Mouse (Mus musculus): ENCODE measurements around the gene Sla2. TPM values are rescaled to one million over a fixed set of nuclear protein-coding genes. Genes with fewer than 3 reads are reported as not detected.
"Not testable (repeated sequence)": the region's sequence is repeated elsewhere in the genome, so short reads cannot be mapped to it uniquely, and the experiment has no call there.

The Sla2 gene
- polyA plus RNA-seq, 1 experiment from 2014 or later = 0.40 TPM

DNA sequence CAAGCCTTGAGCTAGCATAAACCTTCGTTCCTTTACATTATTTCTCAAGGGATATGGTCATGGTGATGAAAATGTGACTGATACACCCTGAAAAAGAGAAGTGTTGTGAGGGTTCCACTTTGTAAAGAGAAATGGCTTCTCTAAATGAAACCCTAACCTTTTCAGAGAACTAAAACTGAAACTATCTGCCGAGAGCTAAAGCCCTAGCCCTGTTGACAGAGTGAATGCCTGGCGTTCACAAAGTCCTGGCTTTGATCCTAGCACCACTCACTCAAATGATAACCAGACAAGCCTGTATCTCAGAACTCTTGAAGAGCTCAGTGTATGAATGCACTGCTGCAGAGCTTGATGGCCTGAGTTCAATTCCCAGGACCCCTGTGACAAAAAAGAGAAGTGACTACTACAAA lies 29.6 kb downstream of the Sla2 start:
- H3K4me3 ChIP-seq (ENCODE audit: low read depth, low read length) = no peak overlapping the region
- 61% methylated on average over 3 of the region's 3 CpGs for WGBS

GRCm38 (mm10) chr2:156856311-156856710 lies 30.7 kb downstream of the Sla2 start:
- H3K4me3 ChIP-seq (ENCODE audit: low read depth, low read length) = no peak overlapping the region
- no peak overlapping the region for H3K27ac ChIP-seq (ENCODE audit: low read depth, low read length)
- no peaks in the 10 kb centered on the region for H3K9me3 ChIP-seq (ENCODE audit: control insufficient read depth)
- H3K4me1 ChIP-seq (replicated peaks; ENCODE audit: control insufficient read depth, insufficient read depth, low read length) = 0 out of 2 replicates have a peak, but pooled peaks cover 5% of the 10 kb centered on the region
- WGBS = 91% methylated on average over 1 of the region's 1 CpGs
- no peak for ATAC-seq
- no peak for TF ChIP-seq CTCF (IDR thresholded peaks at IDR 0.05; ENCODE audit: low read depth)
- no peaks in the 10 kb centered on the region for H3K27me3 ChIP-seq (replicated peaks; ENCODE audit: control insufficient read depth, insufficient read depth, low read length)
- no peak overlapping the region for H3K4me2 ChIP-seq (replicated peaks; ENCODE audit: low read depth)
- H3K9ac ChIP-seq (ENCODE audit: low read depth, low read length) = no peak overlapping the region
- peaks cover 6% of the 10 kb centered on the region; the same call in 1 of the 2 replicates for H3K36me3 ChIP-seq (ENCODE audit: control insufficient read depth, insufficient read depth)

More for the DNA sequence above, 29.6 kb downstream of the Sla2 start:
- Histone ChIP-seq H3K4me2 (replicated peaks; ENCODE audit: low read depth) (no peak overlapping the region), H3K4me1 (replicated peaks; ENCODE audit: control insufficient read depth, insufficient read depth, low read length) (0 out of 2 replicates have a peak, but pooled peaks cover 5% of the 10 kb centered on the region), H3K36me3 (ENCODE audit: control insufficient read depth, insufficient read depth) (peaks cover 6% of the 10 kb centered on the region; the same call in 1 of the 2 replicates), H3K27ac (ENCODE audit: low read depth, low read length) (no peak overlapping the region), H3K9me3 (ENCODE audit: control insufficient read depth) (no peaks in the 10 kb centered on the region), H3K9ac (ENCODE audit: low read depth, low read length) (no peak overlapping the region), H3K27me3 (replicated peaks; ENCODE audit: control insufficient read depth, insufficient read depth, low read length) (no peaks in the 10 kb centered on the region)
- TF ChIP-seq CTCF (IDR thresholded peaks at IDR 0.05; ENCODE audit: low read depth) = no peak
- ATAC-seq = no peak

DNA sequence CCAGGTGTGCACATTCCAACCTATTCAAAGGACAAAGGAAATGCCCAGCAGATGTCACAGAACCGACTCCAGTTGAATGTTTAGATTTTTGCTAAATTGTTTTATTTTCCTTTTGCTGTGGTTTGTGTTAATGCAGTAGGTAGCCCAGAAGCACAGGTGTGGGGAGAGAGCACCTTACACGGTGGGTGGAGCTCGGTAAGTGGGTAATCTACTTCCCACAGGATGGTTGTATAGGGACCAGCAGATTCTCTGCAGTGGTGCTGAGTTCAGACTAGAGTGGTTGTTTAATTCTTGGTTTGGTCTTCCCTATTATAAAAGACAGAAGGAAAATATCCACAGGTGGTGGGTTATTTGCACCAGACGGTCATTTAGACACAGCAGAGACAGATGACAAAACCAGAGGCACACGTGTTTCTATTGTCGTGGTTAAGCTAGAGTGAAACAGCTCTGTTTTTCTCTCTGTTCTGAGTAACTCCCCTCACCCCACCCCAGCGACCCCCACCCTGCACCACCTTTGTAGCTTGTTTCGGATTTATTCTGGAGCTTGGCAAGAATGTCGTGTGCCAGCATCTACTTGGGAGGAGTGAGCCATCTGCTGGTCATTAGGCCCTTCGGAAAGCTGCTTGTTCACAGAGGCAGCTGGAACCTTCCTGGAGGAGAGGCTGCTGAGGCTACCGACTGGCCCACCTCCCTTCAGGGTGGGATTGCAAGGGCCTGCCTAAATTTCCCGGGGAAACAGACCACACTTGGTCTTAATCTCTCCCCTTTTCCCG lies 32.8 kb downstream of the Sla2 start:
- H3K4me2 ChIP-seq (replicated peaks; ENCODE audit: low read depth); H3K9me3 ChIP-seq (ENCODE audit: control insufficient read depth); H3K4me1 ChIP-seq (replicated peaks; ENCODE audit: control insufficient read depth, insufficient read depth, low read length); H3K9ac ChIP-seq (ENCODE audit: low read depth, low read length); ATAC-seq; H3K4me3 ChIP-seq (ENCODE audit: low read depth, low read length); H3K27me3 ChIP-seq (replicated peaks; ENCODE audit: control insufficient read depth, insufficient read depth, low read length); H3K27ac ChIP-seq (ENCODE audit: low read depth, low read length): not testable (repeated sequence)
- peaks cover 17% of the 10 kb centered on the region; the same call in 1 of the 2 replicates for H3K36me3 ChIP-seq (ENCODE audit: control insufficient read depth, insufficient read depth)
- TF ChIP-seq CTCF (IDR thresholded peaks at IDR 0.05; ENCODE audit: low read depth) = peak; percentile 70
- WGBS = 48% methylated on average over 13 of the region's 13 CpGs

- H3K9ac ChIP-seq (ENCODE audit: low read depth, low read length); H3K9me3 ChIP-seq (ENCODE audit: control insufficient read depth); H3K27me3 ChIP-seq (replicated peaks; ENCODE audit: control insufficient read depth, insufficient read depth, low read length); ATAC-seq; H3K4me3 ChIP-seq (ENCODE audit: low read depth, low read length); H3K27ac ChIP-seq (ENCODE audit: low read depth, low read length); H3K4me1 ChIP-seq (replicated peaks; ENCODE audit: control insufficient read depth, insufficient read depth, low read length); H3K4me2 ChIP-seq (replicated peaks; ENCODE audit: low read depth): not testable (repeated sequence)
- peaks cover 17% of the 10 kb centered on the region; the same call in 1 of the 2 replicates for H3K36me3 ChIP-seq (ENCODE audit: control insufficient read depth, insufficient read depth)
- WGBS = 87% methylated on average over 7 of the region's 13 CpGs
These were observed 33.4 kb downstream of the Sla2 start for GRCm38 (mm10) chr2:156853584-156853983.

- no peak overlapping the region for H3K9ac ChIP-seq (ENCODE audit: low read depth, low read length)
- no peak for TF ChIP-seq CTCF (IDR thresholded peaks at IDR 0.05; ENCODE audit: low read depth)
- 59% methylated on average over 5 of the region's 5 CpGs for WGBS
- H3K27ac ChIP-seq (ENCODE audit: low read depth, low read length) = peak overlapping the region; percentile 35
- H3K9me3 ChIP-seq (ENCODE audit: control insufficient read depth) = no peaks in the 10 kb centered on the region
- H3K4me2 ChIP-seq (replicated peaks; ENCODE audit: low read depth) = no peak overlapping the region
- ATAC-seq = peak; percentile 77
- no peak overlapping the region for H3K4me3 ChIP-seq (ENCODE audit: low read depth, low read length)
- peaks cover 16% of the 10 kb centered on the region for H3K36me3 ChIP-seq (ENCODE audit: control insufficient read depth, insufficient read depth)
- no peaks in the 10 kb centered on the region for H3K4me1 ChIP-seq (replicated peaks; ENCODE audit: control insufficient read depth, insufficient read depth, low read length)
- no peaks in the 10 kb centered on the region for H3K27me3 ChIP-seq (replicated peaks; ENCODE audit: control insufficient read depth, insufficient read depth, low read length)
These were observed 36.5 kb downstream of the Sla2 start for GRCm38 (mm10) chr2:156850505-156850904.

DNA sequence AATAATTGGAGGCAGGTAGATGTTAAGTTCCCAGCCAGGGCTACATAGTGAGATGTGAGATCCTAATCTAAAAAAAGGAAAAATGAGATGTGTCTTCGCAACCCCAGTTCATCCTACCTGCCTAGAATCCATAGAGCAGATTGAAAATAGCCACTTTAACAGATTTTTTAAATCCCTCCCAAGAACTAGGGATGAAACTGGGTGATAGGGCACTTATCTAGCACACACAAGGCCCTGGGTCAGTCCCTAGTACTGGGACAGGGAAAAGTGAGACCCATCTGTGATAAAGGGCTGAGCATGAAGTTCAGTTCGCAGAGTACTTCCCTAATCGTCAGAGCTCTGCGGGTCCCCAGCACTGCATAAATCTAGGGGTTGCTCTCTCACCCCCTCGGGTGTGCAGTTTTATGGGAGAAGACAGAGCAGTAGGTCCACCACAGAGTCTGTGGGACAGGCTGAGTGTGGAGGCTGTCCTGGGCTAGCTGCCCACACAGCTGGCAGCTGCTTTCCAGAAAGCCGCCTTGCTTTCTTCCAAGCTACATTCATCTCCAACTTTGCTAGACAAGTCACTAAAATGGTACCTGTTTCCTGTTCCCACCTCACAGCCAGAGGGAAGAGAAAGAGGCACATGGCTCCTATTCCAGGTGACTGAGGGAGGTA lies 38.3 kb downstream of the Sla2 start:
- Histone ChIP-seq H3K4me1 (replicated peaks; ENCODE audit: control insufficient read depth, insufficient read depth, low read length) (no peaks in the 10 kb centered on the region), H3K27ac (ENCODE audit: low read depth, low read length) (no peak overlapping the region), H3K4me2 (replicated peaks; ENCODE audit: low read depth) (no peak overlapping the region), H3K4me3 (ENCODE audit: low read depth, low read length) (no peak overlapping the region), H3K9me3 (ENCODE audit: control insufficient read depth) (no peaks in the 10 kb centered on the region), H3K36me3 (ENCODE audit: control insufficient read depth, insufficient read depth) (peaks cover 16% of the 10 kb centered on the region), H3K9ac (ENCODE audit: low read depth, low read length) (no peak overlapping the region), H3K27me3 (replicated peaks; ENCODE audit: control insufficient read depth, insufficient read depth, low read length) (no peaks in the 10 kb centered on the region)
- 75% methylated on average over 6 of the region's 6 CpGs for WGBS
- no peak for TF ChIP-seq CTCF (IDR thresholded peaks at IDR 0.05; ENCODE audit: low read depth)
- ATAC-seq = no peak
